Mouse (Mus musculus): ENCODE measurements around the gene Defa25. TPM values are rescaled to one million over a fixed set of nuclear protein-coding genes. Genes with fewer than 3 reads are reported as not detected.
"Not testable (repeated sequence)": the region's sequence is repeated elsewhere in the genome, so short reads cannot be mapped to it uniquely, and the experiment has no call there.

The Defa25 gene
- total RNA-seq (2021), result not detected
- long read RNA-seq, experiment 1, result 0 reads
- long read RNA-seq, experiment 2, result 0 reads

GRCm38 (mm10) chr8:21084142-21084541 lies at the start of gene Defa25:
Defa25 (plus strand) TSS chr8:21084442.
- DNase-seq (ENCODE audit: extremely low spot score in 1 of 2, low spot score in 2 of 2); H3K27ac ChIP-seq; intact Hi-C loops (cut with DNase I); H3K4me3 ChIP-seq: not testable (repeated sequence)

GRCm38 (mm10) chr8:21054747-21055146 lies 29.5 kb upstream of the Defa25 start, which contains the start of gene Defa23:
Defa23 (plus strand) TSS chr8:21055047.
- DNase-seq (ENCODE audit: extremely low spot score in 1 of 2, low spot score in 2 of 2); intact Hi-C loops (cut with DNase I): not testable (repeated sequence)

GRCm38 (mm10) chr8:21064738-21065137 lies 19.5 kb upstream of the Defa25 start, which contains the start of gene Defa35:
Defa35 (plus strand) TSS chr8:21065038.
- DNase-seq (ENCODE audit: extremely low spot score in 1 of 2, low spot score in 2 of 2); H3K4me3 ChIP-seq; intact Hi-C loops (cut with DNase I); H3K27ac ChIP-seq: not testable (repeated sequence)

More at GRCm38 (mm10) chr8:21054747-21055146, 29.5 kb upstream of the Defa25 start, which contains the start of gene Defa23:
- not testable (repeated sequence) for H3K27ac ChIP-seq, H3K4me3 ChIP-seq

DNA sequence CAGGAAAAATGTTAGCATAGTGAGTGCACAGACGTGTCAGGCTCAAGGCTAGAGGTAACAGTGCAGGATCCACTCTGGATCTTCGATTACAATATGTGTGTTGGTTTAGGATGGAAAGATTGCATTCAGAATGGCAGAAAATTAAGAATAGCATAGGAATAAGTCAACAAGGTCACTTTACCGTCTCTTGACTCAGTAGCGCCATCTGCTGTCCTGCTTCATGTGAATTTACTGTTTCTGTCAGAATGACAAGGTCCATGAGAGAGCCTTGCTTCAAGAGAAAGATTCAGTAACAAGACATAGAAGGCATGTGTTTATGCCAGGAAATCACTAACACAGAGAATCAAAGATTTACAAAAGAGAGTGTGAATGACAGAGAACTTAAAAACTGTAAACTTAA lies 8.9 kb downstream of the Defa25 start:
- intact Hi-C loops (cut with DNase I), result no loop called here
- H3K27ac ChIP-seq, result no peak overlapping the region
- TF ChIP-seq CTCF (IDR thresholded peaks at IDR 0.05), result no peak
- DNase-seq (ENCODE audit: extremely low spot score in 1 of 2, low spot score in 2 of 2), result no peak
- no peak overlapping the region for H3K4me3 ChIP-seq

- H3K27ac ChIP-seq; intact Hi-C loops (cut with DNase I); H3K4me3 ChIP-seq; DNase-seq (ENCODE audit: extremely low spot score in 1 of 2, low spot score in 2 of 2): not testable (repeated sequence)
These were observed 11.7 kb downstream of the Defa25 start, which contains the start of gene Gm14851 for GRCm38 (mm10) chr8:21095950-21096349. Gm14851 (minus strand) TSS chr8:21096050.

GRCm38 (mm10) chr8:21134342-21134741 lies 50.1 kb downstream of the Defa25 start, which contains the start of gene Defa30:
Defa30 (plus strand) TSS chr8:21134642.
- DNase-seq (ENCODE audit: extremely low spot score in 1 of 2, low spot score in 2 of 2); H3K4me3 ChIP-seq; H3K27ac ChIP-seq; intact Hi-C loops (cut with DNase I): not testable (repeated sequence)

Other genes starting within 250 kb of the Defa25 start
- gene Defb33, start 191.8 kb upstream of the Defa25 start, total RNA-seq (2021), result not detected
- gene Gm15056, start 181.8 kb upstream of the Defa25 start, total RNA-seq (2021), result not detected
- gene Gm6040, start 162.4 kb upstream of the Defa25 start, total RNA-seq (2021), result not detected
- gene AY761185, start 139.7 kb upstream of the Defa25 start, total RNA-seq (2021), result not detected
- gene Defa21, start 58.9 kb upstream of the Defa25 start, total RNA-seq (2021), result not detected
- not detected for gene Defa23, start 29.4 kb upstream of the Defa25 start, total RNA-seq (2021)
- gene Defa35, start 19.4 kb upstream of the Defa25 start, total RNA-seq (2021), result not detected
- not detected for gene Gm14851, start 11.6 kb downstream of the Defa25 start, total RNA-seq (2021)
- gene Defa30, start 50.2 kb downstream of the Defa25 start, total RNA-seq (2021), result not detected
- gene Defa22, start 77.8 kb downstream of the Defa25 start, total RNA-seq (2021), result not detected
- gene Defa31, start 107.2 kb downstream of the Defa25 start, total RNA-seq (2021), result not detected
- gene Gm15293, start 117.1 kb downstream of the Defa25 start, total RNA-seq (2021), result not detected
- gene Gm15292, start 165.3 kb downstream of the Defa25 start, total RNA-seq (2021), result not detected
- not detected for gene Defa27, start 231.1 kb downstream of the Defa25 start, total RNA-seq (2021)
- not detected for gene Defa29, start 242.6 kb downstream of the Defa25 start, total RNA-seq (2021)

All from left cerebral cortex, adult 2 months (tissue).